In the genomic region with DNA sequence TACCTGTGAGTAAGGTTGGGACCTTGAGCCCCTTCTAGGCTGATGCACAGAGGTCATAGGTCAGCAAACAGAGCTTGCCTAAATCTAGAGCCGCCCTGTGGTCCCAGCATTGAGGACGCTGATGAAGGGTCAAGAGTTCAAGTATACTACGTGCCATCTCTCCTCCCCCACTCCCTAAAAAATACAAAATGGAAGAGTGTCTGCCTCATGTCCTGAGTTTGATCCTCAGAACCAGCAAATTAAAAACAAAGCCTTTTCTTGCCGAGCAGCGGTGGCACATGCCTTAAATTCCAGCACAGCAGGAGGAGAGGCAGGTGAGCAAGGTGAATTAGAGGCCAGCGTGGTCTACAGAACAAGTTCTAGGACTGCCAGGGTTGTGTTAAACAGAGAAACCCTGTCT, we compare ENCODE assay signal across 16 mouse cellular contexts. TPM values are rescaled to one million over a fixed set of nuclear protein-coding genes. Genes with fewer than 3 reads are reported as not detected.
DNase-seq lines count a peak whose midpoint lies in the region; ATAC-seq and TF ChIP-seq lines count a peak whose summit lies in the region.
"Had no signal": no experiment of that assay in that cellular context is flagged by ENCODE, and none has a peak within 500 bp of the region (broad histone marks: within the 10 kb centered on the region; RNA-seq: fewer than 3 reads in every experiment).

No protein-coding gene starts in this region.

- H3K9ac ChIP-seq in heart, adult 2 months (ENCODE audit: low read depth, low read length) = no peak overlapping the region
- H3K9ac ChIP-seq in lung, embryonic 16.5 days (ENCODE audit: low read length) = no peak overlapping the region
- no peak overlapping the region for H3K9ac ChIP-seq in intestine, postnatal 0 days (ENCODE audit: low read depth, low read length)

- H3K9me3 ChIP-seq in lung, embryonic 16.5 days (ENCODE audit: control insufficient read depth, low read length) = no peaks in the 10 kb centered on the region
- no peaks in the 10 kb centered on the region for H3K9me3 ChIP-seq in intestine, postnatal 0 days (ENCODE audit: control insufficient read depth)
- H3K9me3 ChIP-seq: G1E had no signal

- 60% methylated on average over 6 of the region's 6 CpGs for WGBS in heart, adult 2 months
- WGBS in lung, embryonic 16.5 days = 21% methylated on average over 6 of the region's 6 CpGs
- 41% methylated on average over 6 of the region's 6 CpGs for WGBS in lung, adult 2 months
- WGBS in small intestine, adult 2 months = 64% methylated on average over 6 of the region's 6 CpGs
- 62% methylated on average over 6 of the region's 6 CpGs for WGBS in intestine, postnatal 0 days

- no peak overlapping the region for H3K4me2 ChIP-seq in lung, embryonic 16.5 days (ENCODE audit: low read depth, low read length)
- H3K4me2 ChIP-seq in intestine, postnatal 0 days (replicated peaks; ENCODE audit: low read depth) = no peak overlapping the region; the same call in 1 of the 2 replicates

- TF ChIP-seq POLR2A in heart, adult 2 months (IDR thresholded peaks at IDR 0.05; ENCODE audit: insufficient read depth, low read depth, low read length) = no peak
- no peak for TF ChIP-seq POLR2A in lung, adult 2 months (IDR thresholded peaks at IDR 0.05; ENCODE audit: borderline replicate concordance, extremely low read depth, low read depth, low read length)
- TF ChIP-seq POLR2A in bone marrow macrophage, adult 2 months (IDR thresholded peaks at IDR 0.05; ENCODE audit: borderline replicate concordance, low read depth, low read length) = no peak
- no peak for TF ChIP-seq POLR2A in small intestine, adult 2 months (IDR thresholded peaks at IDR 0.05; ENCODE audit: low read depth, low read length)

- H3K36me3 ChIP-seq in heart, adult 2 months (ENCODE audit: control insufficient read depth, insufficient read depth, low read length) = peaks cover 4% of the 10 kb centered on the region
- H3K36me3 ChIP-seq in lung, embryonic 16.5 days (ENCODE audit: control insufficient read depth, insufficient read depth, low read length) = no peaks in the 10 kb centered on the region
- no peaks in the 10 kb centered on the region for H3K36me3 ChIP-seq in small intestine, adult 2 months (ENCODE audit: control insufficient read depth, insufficient read depth, low read length)
- H3K36me3 ChIP-seq in intestine, postnatal 0 days (ENCODE audit: control insufficient read depth, insufficient read depth) = no peaks in the 10 kb centered on the region

- TF ChIP-seq CTCF in heart, adult 2 months (IDR thresholded peaks at IDR 0.05) = no peak
- no peak for TF ChIP-seq CTCF in lung, adult 2 months (IDR thresholded peaks at IDR 0.05; ENCODE audit: insufficient read depth, low read length)
- no peak for TF ChIP-seq CTCF in bone marrow macrophage, adult 2 months (IDR thresholded peaks at IDR 0.05; ENCODE audit: low read depth, low read length)
- TF ChIP-seq CTCF in small intestine, adult 2 months (IDR thresholded peaks at IDR 0.05; ENCODE audit: extremely low read depth, insufficient read length, insufficient replicate concordance, low read depth, low read length) = no peak
- no peak for TF ChIP-seq CTCF in intestine, postnatal 0 days (IDR thresholded peaks at IDR 0.05; ENCODE audit: low read depth)

- ATAC-seq in lung, embryonic 16.5 days (ENCODE audit: low read depth) = no peak
- ATAC-seq in intestine, postnatal 0 days = no peak
- ATAC-seq: forebrain, embryonic 16.5 days; hindbrain, postnatal 0 days; midbrain, embryonic 16.5 days had no signal

- intact Hi-C loops in heart, adult 2 months (cut with DNase I) = no loop called here
- intact Hi-C loops in heart, postnatal 10 days (cut with DNase I) = no loop called here
- intact Hi-C loops in left cerebral cortex, postnatal 10 days (cut with DNase I) = no loop called here

- peaks cover 34% of the 10 kb centered on the region for H3K4me1 ChIP-seq in heart, adult 2 months (ENCODE audit: control insufficient read depth, insufficient read depth, low read length)
- H3K4me1 ChIP-seq in lung, embryonic 16.5 days (replicated peaks; ENCODE audit: control insufficient read depth, insufficient read depth, low read length) = peaks cover 9% of the 10 kb centered on the region
- H3K4me1 ChIP-seq in lung, adult 2 months (ENCODE audit: control insufficient read depth, insufficient read depth, low read length) = peaks cover 21% of the 10 kb centered on the region
- peaks cover 87% of the 10 kb centered on the region for H3K4me1 ChIP-seq in bone marrow macrophage, adult 2 months (ENCODE audit: control insufficient read depth, insufficient read depth, low read length)
- peaks cover 16% of the 10 kb centered on the region for H3K4me1 ChIP-seq in small intestine, adult 2 months (ENCODE audit: control insufficient read depth, insufficient read depth, insufficient read length, low read length)
- H3K4me1 ChIP-seq in intestine, postnatal 0 days (replicated peaks; ENCODE audit: control insufficient read depth, insufficient read depth, low read length) = peaks cover 4% of the 10 kb centered on the region; the same call in 1 of the 2 replicates

- H3K4me3 ChIP-seq in heart, adult 2 months = no peak overlapping the region
- H3K4me3 ChIP-seq in lung, embryonic 16.5 days (ENCODE audit: low read length) = no peak overlapping the region
- H3K4me3 ChIP-seq in lung, adult 2 months (replicated peaks; ENCODE audit: extremely low read depth, low read depth, low read length) = no peak overlapping the region
- no peak overlapping the region for H3K4me3 ChIP-seq in bone marrow macrophage, adult 2 months (ENCODE audit: insufficient read depth, low read length)
- no peak overlapping the region for H3K4me3 ChIP-seq in small intestine, adult 2 months (ENCODE audit: low read depth, low read length)
- H3K4me3 ChIP-seq in intestine, postnatal 0 days (ENCODE audit: low read depth, low read length) = no peak overlapping the region
- H3K4me3 ChIP-seq: layer of hippocampus, adult 2 months had no signal

- DNase-seq in heart, adult 2 months = no peak
- DNase-seq in heart, postnatal 10 days = no peak
- DNase-seq in lung, adult 2 months = no peak
- no peak for DNase-seq in left cerebral cortex, postnatal 10 days (ENCODE audit: extremely low spot score in 1 of 2, low spot score in 2 of 2)
- DNase-seq: adrenal gland, adult 8-10 months; cerebellum, adult 9-10 months; right cerebral cortex, postnatal 14 days had no signal

- H3K27ac ChIP-seq in heart, adult 2 months = peak overlapping the region; percentile 83
- peak overlapping the region; percentile 83 for H3K27ac ChIP-seq in lung, embryonic 16.5 days (ENCODE audit: low read length)
- peak overlapping the region; percentile 100 for H3K27ac ChIP-seq in bone marrow macrophage, adult 2 months (ENCODE audit: insufficient read depth, low read depth, low read length)
- H3K27ac ChIP-seq in small intestine, adult 2 months (ENCODE audit: insufficient read depth, low read depth, low read length) = peak overlapping the region; percentile 22; the same call in 1 of the 2 replicates
- H3K27ac ChIP-seq in intestine, postnatal 0 days (ENCODE audit: low read depth, low read length) = no peak overlapping the region

- H3K79me2 ChIP-seq in heart, adult 2 months (replicated peaks; ENCODE audit: control insufficient read depth, insufficient read depth, low read length) = no peaks in the 10 kb centered on the region

- no peak for TF ChIP-seq EP300 in heart, adult 2 months (IDR thresholded peaks at IDR 0.05; ENCODE audit: insufficient read depth, low read depth, low read length)

- H3K27me3 ChIP-seq in heart, adult 2 months (ENCODE audit: control insufficient read depth, insufficient read depth, low read length) = no peaks in the 10 kb centered on the region
- H3K27me3 ChIP-seq in lung, embryonic 16.5 days (ENCODE audit: control insufficient read depth, insufficient read depth, low read depth, low read length) = no peaks in the 10 kb centered on the region
- H3K27me3 ChIP-seq in small intestine, adult 2 months (ENCODE audit: control insufficient read depth, insufficient read depth, low read length) = no peaks in the 10 kb centered on the region
- H3K27me3 ChIP-seq in intestine, postnatal 0 days (replicated peaks; ENCODE audit: control insufficient read depth, insufficient read depth, low read length) = no peaks in the 10 kb centered on the region

RNA-seq across cellular contexts. Expression of a gene that starts 5.7 kb away (rescaled TPM):
- 100 to 1,000 TPM; 134 to 139 TPM for total RNA-seq in heart, adult 2 months (2021)
- polyA plus RNA-seq in heart, adult 2 months (2012; rRNA removed) = 39.1 and 64.4 TPM in 2 replicates
- 100 to 1,000 TPM; 147 to 161 TPM for total RNA-seq in heart, postnatal 10 days (2021)
- 23.1 and 31.7 TPM in 2 replicates for polyA plus RNA-seq in lung, embryonic 16.5 days (2015; fragmentation: Nextera tagmentation; extraction: Ambion mirVana)
- polyA plus RNA-seq in lung, adult 2 months (2012; rRNA removed) = 89.2 and 178 TPM in 2 replicates
- 565 and 578 TPM in 2 replicates for polyA plus RNA-seq in bone marrow macrophage, adult 2 months (2012; ENCODE audit: insufficient read depth, insufficient read length, missing spikeins)
- polyA plus RNA-seq in small intestine, adult 2 months (2012; rRNA removed) = 119 and 327 TPM in 2 replicates
- 10 to 100 TPM; 62.2 to 63.0 TPM for total RNA-seq in left cerebral cortex, postnatal 10 days (2021)
- 52.4 and 53.3 TPM in 2 replicates for polyA plus RNA-seq in intestine, postnatal 0 days (2015; fragmentation: Nextera tagmentation; extraction: Ambion mirVana)

RNA-seq across cellular contexts. Expression of a gene that starts 28.1 kb away (rescaled TPM):
- total RNA-seq in heart, adult 2 months (2021) = 10 to 100 TPM; 71.5 to 77.7 TPM
- 17.4 and 28.3 TPM in 2 replicates for polyA plus RNA-seq in heart, adult 2 months (2012; rRNA removed)
- 10 to 100 TPM; 61.4 to 63.6 TPM for total RNA-seq in heart, postnatal 10 days (2021)
- 61.6 and 65.0 TPM in 2 replicates for polyA plus RNA-seq in lung, embryonic 16.5 days (2015; fragmentation: Nextera tagmentation; extraction: Ambion mirVana)
- polyA plus RNA-seq in lung, adult 2 months (2012; rRNA removed) = 9.3 and 15.7 TPM in 2 replicates
- polyA plus RNA-seq in bone marrow macrophage, adult 2 months (2012; ENCODE audit: insufficient read depth, insufficient read length, missing spikeins) = 99.2 and 115 TPM in 2 replicates
- polyA plus RNA-seq in small intestine, adult 2 months (2012; rRNA removed) = 5.2 and 10.1 TPM in 2 replicates
- total RNA-seq in left cerebral cortex, postnatal 10 days (2021) = 100 to 1,000 TPM; 231 to 238 TPM
- 44.0 and 48.2 TPM in 2 replicates for polyA plus RNA-seq in intestine, postnatal 0 days (2015; fragmentation: Nextera tagmentation; extraction: Ambion mirVana)

RNA-seq across cellular contexts. Expression of a gene that starts 34.8 kb away (rescaled TPM):
- total RNA-seq in heart, adult 2 months (2021) = 10 to 100 TPM; 39.2 to 51.4 TPM
- polyA plus RNA-seq in heart, adult 2 months (2012; rRNA removed) = 36.2 and 46.2 TPM in 2 replicates
- 10 to 100 TPM; 32.2 to 37.4 TPM for total RNA-seq in heart, postnatal 10 days (2021)
- 4.4 and 5.5 TPM in 2 replicates for polyA plus RNA-seq in lung, embryonic 16.5 days (2015; fragmentation: Nextera tagmentation; extraction: Ambion mirVana)
- polyA plus RNA-seq in lung, adult 2 months (2012; rRNA removed) = 51.3 and 52.3 TPM in 2 replicates
- polyA plus RNA-seq in bone marrow macrophage, adult 2 months (2012; ENCODE audit: insufficient read depth, insufficient read length, missing spikeins) = 2.4 and 2.6 TPM in 2 replicates
- polyA plus RNA-seq in small intestine, adult 2 months (2012; rRNA removed) = 6.4 and 8.2 TPM in 2 replicates
- total RNA-seq in left cerebral cortex, postnatal 10 days (2021) = 1 to 10 TPM in 1 of 2 experiments, under 1 TPM in 1; 0.73 to 1.3 TPM
- polyA plus RNA-seq in intestine, postnatal 0 days (2015; fragmentation: Nextera tagmentation; extraction: Ambion mirVana) = 3.2 and 3.8 TPM in 2 replicates
- polyA plus RNA-seq: G1E had no signal
